ENCODE assay signal across 8 mouse cellular contexts in genomic region chr11:69015644-69016441, GRCm38 (mm10). TPM values are rescaled to one million over a fixed set of nuclear protein-coding genes. Genes with fewer than 3 reads are reported as not detected.
A peak's percentile ranks its signal among the peaks of the same experiment; 100 is the strongest.
DNase-seq lines count a peak whose midpoint lies in the region; ATAC-seq and TF ChIP-seq lines count a peak whose summit lies in the region.

Gene Ctc1, plus strand, starts transcription at chr11:69015911.

- H3K9me3 ChIP-seq in ES-E14 (ENCODE audit: control insufficient read depth, insufficient read depth, low read depth, low read length) = no peaks in the 10 kb centered on the region
- no peaks in the 10 kb centered on the region for H3K9me3 ChIP-seq in forebrain, embryonic 16.5 days (ENCODE audit: control insufficient read depth, low read length)
- H3K9me3 ChIP-seq in lung, embryonic 15.5 days = no peaks in the 10 kb centered on the region

- peak; percentile 96 for ATAC-seq in forebrain, embryonic 16.5 days
- peak; percentile 94 for ATAC-seq in lung, embryonic 15.5 days (ENCODE audit: borderline replicate concordance, extremely low read depth, low FRiP score, low TSS enrichment)

- peak within 1 kb of the TSS; percentile 83 for H3K27ac ChIP-seq in ES-E14 (ENCODE audit: insufficient read depth, low read depth, low read length, poor library complexity, severe bottlenecking)
- H3K27ac ChIP-seq in forebrain, embryonic 16.5 days (ENCODE audit: low read length) = peak within 1 kb of the TSS; percentile 90
- peak within 1 kb of the TSS; percentile 93 for H3K27ac ChIP-seq in lung, embryonic 15.5 days

- H3K4me3 ChIP-seq in ES-E14 (ENCODE audit: insufficient read depth in 1 of 2, low read depth in 1 of 2, low read length in 2 of 2, poor library complexity in 1 of 2, severe bottlenecking in 1 of 2) = peak within 1 kb of the TSS; percentile 77 to 94
- peak within 1 kb of the TSS; percentile 70 for H3K4me3 ChIP-seq in forebrain, embryonic 16.5 days (replicated peaks; ENCODE audit: low read length)
- peak within 1 kb of the TSS; percentile 68 for H3K4me3 ChIP-seq in lung, embryonic 15.5 days

- H3K27me3 ChIP-seq in forebrain, embryonic 16.5 days (replicated peaks; ENCODE audit: control insufficient read depth, insufficient read depth, low read length) = no peaks in the 10 kb centered on the region
- no peaks in the 10 kb centered on the region for H3K27me3 ChIP-seq in lung, embryonic 15.5 days

- in situ Hi-C loops in ES-E14 (cut with MboI; ENCODE audit: low sequenced_read_pairs in 2 of 2, unreplicated experiment in 2 of 2) = no loop called here

- peaks cover under 1% of the 10 kb centered on the region; the same call in 1 of the 2 replicates for H3K36me3 ChIP-seq in ES-E14 (ENCODE audit: control insufficient read depth, insufficient read depth, low read length, poor library complexity, severe bottlenecking)
- no peaks in the 10 kb centered on the region for H3K36me3 ChIP-seq in forebrain, embryonic 16.5 days (ENCODE audit: control insufficient read depth, insufficient read depth)
- peaks cover under 1% of the 10 kb centered on the region for H3K36me3 ChIP-seq in lung, embryonic 15.5 days

- peak within 1 kb of the TSS; percentile 91 for H3K9ac ChIP-seq in ES-E14 (ENCODE audit: insufficient read depth, low read depth, low read length, poor library complexity, severe bottlenecking)
- H3K9ac ChIP-seq in forebrain, embryonic 16.5 days (replicated peaks; ENCODE audit: low read depth, low read length) = peak within 1 kb of the TSS; percentile 81
- H3K9ac ChIP-seq in lung, embryonic 15.5 days = peak within 1 kb of the TSS; percentile 83

- intact Hi-C loops in heart, postnatal 36 days (cut with DNase I) = no loop called here

- H3K4me2 ChIP-seq in forebrain, embryonic 16.5 days (ENCODE audit: low read length) = peak within 1 kb of the TSS; percentile 75
- H3K4me2 ChIP-seq in lung, embryonic 15.5 days = peak within 1 kb of the TSS; percentile 73

- WGBS in forebrain, embryonic 16.5 days = 3% methylated on average over 38 of the region's 38 CpGs
- 2% methylated on average over 38 of the region's 38 CpGs for WGBS in lung, embryonic 15.5 days

- H3K4me1 ChIP-seq in ES-E14 (ENCODE audit: control insufficient read depth in 2 of 2, insufficient read depth in 2 of 2, low read length in 2 of 2, poor library complexity in 1 of 2) = peaks cover 0 to 7% of the 10 kb centered on the region in 2 experiments; a peak in 2 of 4 replicates
- H3K4me1 ChIP-seq in forebrain, embryonic 16.5 days (replicated peaks; ENCODE audit: control insufficient read depth, insufficient read depth, low read length) = peaks cover 22% of the 10 kb centered on the region
- H3K4me1 ChIP-seq in lung, embryonic 15.5 days = peaks cover 17% of the 10 kb centered on the region

- DNase-seq in ES-E14 (ENCODE audit: low read depth, low spot score) = peak; percentile 93
- peak; percentile 89 for DNase-seq in cerebellum, adult 11-12 months
- peak; percentile 86 to 88 for DNase-seq in heart, postnatal 36 days
- peak; percentile 85 to 87 for DNase-seq in layer of hippocampus, adult 8-10 months (ENCODE audit: low spot score in 2 of 2)
- peak; percentile 85 for DNase-seq in ovary, adult 18-20 months (ENCODE audit: low spot score)
- peak; percentile 93 for DNase-seq in thymus, postnatal 0 days (ENCODE audit: low spot score)

TF ChIP-seq in ES-E14, 5 proteins besides CTCF, POLR2A, EP300 and RAD21:
- TF ChIP-seq ZC3H11A (IDR thresholded peaks at IDR 0.05; ENCODE audit: borderline replicate concordance, low read depth, low read length) (no peak), HCFC1 (IDR thresholded peaks at IDR 0.05; ENCODE audit: borderline replicate concordance, insufficient read depth, low read length) (peak; percentile 65; the same call in 1 of the 2 replicates), CHD2 (IDR thresholded peaks at IDR 0.05; ENCODE audit: low read depth, low read length) (no peak)

RNA-seq across cellular contexts. Expression of gene Ctc1, which starts in this region (rescaled TPM):
- total RNA-seq in ES-E14 (2012; rRNA removed) = 50.9 and 79.5 TPM in 2 replicates
- 70.1 and 79.1 TPM in 2 replicates for polyA plus RNA-seq in forebrain, embryonic 16.5 days (2015; fragmentation: Nextera tagmentation; extraction: Ambion mirVana)
- 10 to 100 TPM; 12.5 to 14.3 TPM for total RNA-seq in heart, postnatal 36 days (2021)
- 10 to 100 TPM; 39.8 to 46.9 (median 41.8) TPM for total RNA-seq in layer of hippocampus, adult 8-10 months (2022)
- 53.3 and 54.7 TPM in 2 replicates for polyA plus RNA-seq in lung, embryonic 15.5 days (2015; fragmentation: Nextera tagmentation; extraction: Ambion mirVana)
- polyA plus RNA-seq in thymus, postnatal 0 days (2015; fragmentation: Nextera tagmentation; extraction: Ambion mirVana) = 20.7 and 20.8 TPM in 2 replicates

Comparison
In these comparisons a context has a peak if more than half of its experiments do, and no peak if none do; other contexts are left out.
1. Peak in every context shown above with its lines: DNase-seq, ATAC-seq, H3K4me3 ChIP-seq and H3K27ac ChIP-seq.